Mouse (Mus musculus): Measurements from ENCODE around the gene Ttc19. TPM values are rescaled to one million over a fixed set of nuclear protein-coding genes. Genes with fewer than 3 reads are reported as not detected.
A peak's percentile ranks its signal among the peaks of the same experiment; 100 is the strongest.
"Not testable (repeated sequence)": the region's sequence is repeated elsewhere in the genome, so short reads cannot be mapped to it uniquely, and the experiment has no call there.

The Ttc19 gene
- polyA plus RNA-seq, 1 experiment from 2014 or later = 3.9 TPM

- ATAC-seq (ENCODE audit: low read depth) (no peak), DNase-seq (no peak)
- Histone ChIP-seq H3K27me3 (peaks cover 27% of the 10 kb centered on the region), H3K9me3 (replicated peaks) (no peaks in the 10 kb centered on the region), H3K36me3 (no peaks in the 10 kb centered on the region), H3K9ac (no peak overlapping the region), H3K27ac (no peak overlapping the region), H3K4me3 (replicated peaks) (no peak overlapping the region), H3K4me1 (replicated peaks) (no peaks in the 10 kb centered on the region), H3K4me2 (no peak overlapping the region)
- 42% methylated on average over 5 of the region's 5 CpGs for WGBS (ENCODE audit: insufficient replicate concordance)
Measured at GRCm38 (mm10) chr11:62259214-62259613, 22.1 kb upstream of the Ttc19 start.

GRCm38 (mm10) chr11:62263599-62263998 is 17.7 kb upstream of the Ttc19 start:
- ATAC-seq (ENCODE audit: low read depth) (no peak), DNase-seq (no peak)
- no peak overlapping the region for H3K4me2 ChIP-seq
- H3K9me3 ChIP-seq (replicated peaks) = no peaks in the 10 kb centered on the region
- H3K27me3 ChIP-seq = peaks cover 8% of the 10 kb centered on the region
- H3K9ac ChIP-seq = no peak overlapping the region
- no peak overlapping the region for H3K27ac ChIP-seq
- no peak overlapping the region for H3K4me3 ChIP-seq (replicated peaks)
- no peaks in the 10 kb centered on the region for H3K36me3 ChIP-seq
- 64% methylated on average over 7 of the region's 7 CpGs for WGBS (ENCODE audit: insufficient replicate concordance)
- H3K4me1 ChIP-seq (replicated peaks) = no peaks in the 10 kb centered on the region

GRCm38 (mm10) chr11:62264018-62264417 is 17.3 kb upstream of the Ttc19 start:
- ATAC-seq (ENCODE audit: low read depth) = no peak
- H3K27ac ChIP-seq = no peak overlapping the region
- WGBS (ENCODE audit: insufficient replicate concordance) = 49% methylated on average over 7 of the region's 7 CpGs

GRCm38 (mm10) chr11:62265642-62266041 is 15.6 kb upstream of the Ttc19 start:
- no peaks in the 10 kb centered on the region for H3K9me3 ChIP-seq (replicated peaks)
- H3K36me3 ChIP-seq = no peaks in the 10 kb centered on the region
- H3K27me3 ChIP-seq = no peaks in the 10 kb centered on the region; the same call in 1 of the 2 replicates
- H3K4me3 ChIP-seq (replicated peaks) = no peak overlapping the region
- no peak overlapping the region for H3K27ac ChIP-seq
- H3K9ac ChIP-seq = no peak overlapping the region
- no peaks in the 10 kb centered on the region for H3K4me1 ChIP-seq (replicated peaks)
- WGBS (ENCODE audit: insufficient replicate concordance) = 73% methylated on average over 7 of the region's 7 CpGs
- H3K4me2 ChIP-seq = no peak overlapping the region
- DNase-seq (no peak), ATAC-seq (ENCODE audit: low read depth) (no peak)

More at GRCm38 (mm10) chr11:62264018-62264417, 17.3 kb upstream of the Ttc19 start:
- DNase-seq = no peak
- no peak overlapping the region for H3K9ac ChIP-seq
- H3K27me3 ChIP-seq = peaks cover 8% of the 10 kb centered on the region
- H3K36me3 ChIP-seq = no peaks in the 10 kb centered on the region
- no peak overlapping the region for H3K4me2 ChIP-seq
- H3K9me3 ChIP-seq (replicated peaks) = no peaks in the 10 kb centered on the region
- no peaks in the 10 kb centered on the region for H3K4me1 ChIP-seq (replicated peaks)
- H3K4me3 ChIP-seq (replicated peaks) = no peak overlapping the region

GRCm38 (mm10) chr11:62266466-62267214 is 14.6 kb upstream of the Ttc19 start:
- no peaks in the 10 kb centered on the region for H3K4me1 ChIP-seq (replicated peaks)
- no peaks in the 10 kb centered on the region for H3K36me3 ChIP-seq
- no peak overlapping the region for H3K27ac ChIP-seq
- no peak overlapping the region for H3K4me3 ChIP-seq (replicated peaks)
- H3K27me3 ChIP-seq = no peaks in the 10 kb centered on the region; the same call in 1 of the 2 replicates
- H3K9ac ChIP-seq = no peak overlapping the region
- WGBS (ENCODE audit: insufficient replicate concordance) = 62% methylated on average over 17 of the region's 17 CpGs
- no peak overlapping the region for H3K4me2 ChIP-seq
- DNase-seq (no peak), ATAC-seq (ENCODE audit: low read depth) (no peak)
- no peaks in the 10 kb centered on the region for H3K9me3 ChIP-seq (replicated peaks)

GRCm38 (mm10) chr11:62268381-62268780 is 12.9 kb upstream of the Ttc19 start:
- Histone ChIP-seq H3K9me3 (replicated peaks) (no peaks in the 10 kb centered on the region), H3K4me3 (replicated peaks) (no peak overlapping the region), H3K4me1 (replicated peaks) (no peaks in the 10 kb centered on the region), H3K9ac (no peak overlapping the region), H3K4me2 (no peak overlapping the region), H3K27ac (no peak overlapping the region), H3K36me3 (no peaks in the 10 kb centered on the region), H3K27me3 (no peaks in the 10 kb centered on the region)
- 46% methylated on average over 8 of the region's 8 CpGs for WGBS (ENCODE audit: insufficient replicate concordance)
- ATAC-seq (ENCODE audit: low read depth) = no peak
- no peak for DNase-seq

- H3K9ac ChIP-seq = no peak overlapping the region
- no peak overlapping the region for H3K27ac ChIP-seq
- H3K4me1 ChIP-seq (replicated peaks) = no peaks in the 10 kb centered on the region
- no peak overlapping the region for H3K4me2 ChIP-seq
- no peak overlapping the region for H3K4me3 ChIP-seq (replicated peaks)
- no peak for ATAC-seq (ENCODE audit: low read depth)
- no peaks in the 10 kb centered on the region for H3K27me3 ChIP-seq
- no peak for DNase-seq
- H3K9me3 ChIP-seq (replicated peaks) = no peaks in the 10 kb centered on the region
- WGBS (ENCODE audit: insufficient replicate concordance) = 84% methylated on average over 12 of the region's 12 CpGs
- H3K36me3 ChIP-seq = no peaks in the 10 kb centered on the region
Measured at GRCm38 (mm10) chr11:62269097-62269496, 12.2 kb upstream of the Ttc19 start.

- ATAC-seq (ENCODE audit: low read depth) (no peak), DNase-seq (no peak)
- Histone ChIP-seq H3K4me3 (replicated peaks) (no peak overlapping the region), H3K4me2 (no peak overlapping the region), H3K4me1 (replicated peaks) (no peaks in the 10 kb centered on the region), H3K9me3 (replicated peaks) (no peaks in the 10 kb centered on the region), H3K27ac (no peak overlapping the region), H3K9ac (no peak overlapping the region), H3K27me3 (no peaks in the 10 kb centered on the region), H3K36me3 (no peaks in the 10 kb centered on the region)
- WGBS (ENCODE audit: insufficient replicate concordance) = 51% methylated on average over 5 of the region's 5 CpGs
Measured at GRCm38 (mm10) chr11:62270851-62271250, 10.4 kb upstream of the Ttc19 start.

- Histone ChIP-seq H3K27ac (no peak overlapping the region), H3K9me3 (replicated peaks) (no peaks in the 10 kb centered on the region), H3K4me1 (replicated peaks) (peaks cover 24% of the 10 kb centered on the region), H3K36me3 (no peaks in the 10 kb centered on the region), H3K9ac (no peak overlapping the region), H3K27me3 (no peaks in the 10 kb centered on the region), H3K4me2 (no peak overlapping the region), H3K4me3 (replicated peaks) (no peak overlapping the region)
- 69% methylated on average over 8 of the region's 8 CpGs for WGBS (ENCODE audit: insufficient replicate concordance)
- no peak for DNase-seq
- ATAC-seq (ENCODE audit: low read depth) = no peak
Measured at GRCm38 (mm10) chr11:62277086-62277485, 4.2 kb upstream of the Ttc19 start.

- Histone ChIP-seq H3K4me1 (replicated peaks) (peaks cover 28% of the 10 kb centered on the region), H3K27me3 (no peaks in the 10 kb centered on the region), H3K4me2 (peak overlapping the region; percentile 37), H3K9me3 (replicated peaks) (no peaks in the 10 kb centered on the region), H3K27ac (no peak overlapping the region), H3K36me3 (no peaks in the 10 kb centered on the region), H3K4me3 (replicated peaks) (no peak overlapping the region), H3K9ac (no peak overlapping the region)
- 7% methylated on average over 5 of the region's 5 CpGs for WGBS (ENCODE audit: insufficient replicate concordance)
- peak; percentile 49 for ATAC-seq (ENCODE audit: low read depth)
- peak; percentile 80 for DNase-seq
Measured at GRCm38 (mm10) chr11:62278027-62278426, 3.2 kb upstream of the Ttc19 start.

GRCm38 (mm10) chr11:62281601-62281997 is 326 bp downstream of the Ttc19 start:
- peak overlapping the region; percentile 86 for H3K4me3 ChIP-seq (replicated peaks)
- peak overlapping the region; percentile 93 for H3K27ac ChIP-seq
- peak overlapping the region; percentile 83 for H3K9ac ChIP-seq
- H3K27me3 ChIP-seq = no peaks in the 10 kb centered on the region
- peak; percentile 84 for ATAC-seq (ENCODE audit: low read depth)
- H3K4me1 ChIP-seq (replicated peaks) = peaks cover 28% of the 10 kb centered on the region
- H3K4me2 ChIP-seq = peak overlapping the region; percentile 86
- no peak for DNase-seq
- under 1% methylated on average over 56 of the region's 57 CpGs for WGBS (ENCODE audit: insufficient replicate concordance)
- H3K36me3 ChIP-seq = peaks cover 17% of the 10 kb centered on the region; the same call in 1 of the 2 replicates
- no peaks in the 10 kb centered on the region for H3K9me3 ChIP-seq (replicated peaks)

GRCm38 (mm10) chr11:62284020-62284419 is 2.7 kb downstream of the Ttc19 start:
- peaks cover 19% of the 10 kb centered on the region for H3K4me1 ChIP-seq (replicated peaks)
- peaks cover 27% of the 10 kb centered on the region for H3K36me3 ChIP-seq
- H3K9ac ChIP-seq; H3K27me3 ChIP-seq; DNase-seq; H3K9me3 ChIP-seq (replicated peaks); H3K27ac ChIP-seq; H3K4me3 ChIP-seq (replicated peaks); ATAC-seq (ENCODE audit: low read depth); H3K4me2 ChIP-seq: not testable (repeated sequence)
- 86% methylated on average over 3 of the region's 3 CpGs for WGBS (ENCODE audit: insufficient replicate concordance)
